Mouse (Mus musculus) heart, postnatal 0 days (tissue): ENCODE results near the gene Grn.

Source experiments
- CTCF ChIP-seq: IDR thresholded peaks from 2 replicates; pipeline ENCODE4 v1.5.1; 2016; ENCODE audit warnings: antibody characterized with exemption, control low read depth, low read depth
- EP300 ChIP-seq: IDR thresholded peaks from 2 replicates; pipeline ENCODE4 v1.6.1; 2016; ENCODE audit warnings: antibody characterized with exemption, low read depth

DNA sequence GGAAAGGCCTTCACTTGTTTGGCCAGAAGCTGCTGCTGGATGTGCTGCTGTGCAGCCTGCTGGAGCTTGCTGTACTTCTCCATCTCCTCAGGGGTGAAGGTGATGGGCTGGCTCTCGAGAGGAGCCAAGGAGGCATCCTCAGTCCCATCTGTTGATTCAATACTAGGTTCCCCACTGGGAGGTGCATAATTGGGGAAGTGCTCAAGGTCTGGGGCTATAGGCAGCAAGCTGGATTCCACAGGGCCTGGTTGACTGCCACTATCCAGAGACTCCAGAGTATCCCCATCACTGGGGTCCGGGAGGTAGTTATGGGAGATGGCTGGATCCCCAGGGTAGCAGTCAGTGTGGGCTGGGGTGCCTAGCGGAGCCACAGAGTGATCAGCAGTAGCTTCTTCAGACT, 48.6 kb downstream of the Grn start:
- TF ChIP-seq CTCF (no peak), EP300 (no peak)
